In the genomic region with DNA sequence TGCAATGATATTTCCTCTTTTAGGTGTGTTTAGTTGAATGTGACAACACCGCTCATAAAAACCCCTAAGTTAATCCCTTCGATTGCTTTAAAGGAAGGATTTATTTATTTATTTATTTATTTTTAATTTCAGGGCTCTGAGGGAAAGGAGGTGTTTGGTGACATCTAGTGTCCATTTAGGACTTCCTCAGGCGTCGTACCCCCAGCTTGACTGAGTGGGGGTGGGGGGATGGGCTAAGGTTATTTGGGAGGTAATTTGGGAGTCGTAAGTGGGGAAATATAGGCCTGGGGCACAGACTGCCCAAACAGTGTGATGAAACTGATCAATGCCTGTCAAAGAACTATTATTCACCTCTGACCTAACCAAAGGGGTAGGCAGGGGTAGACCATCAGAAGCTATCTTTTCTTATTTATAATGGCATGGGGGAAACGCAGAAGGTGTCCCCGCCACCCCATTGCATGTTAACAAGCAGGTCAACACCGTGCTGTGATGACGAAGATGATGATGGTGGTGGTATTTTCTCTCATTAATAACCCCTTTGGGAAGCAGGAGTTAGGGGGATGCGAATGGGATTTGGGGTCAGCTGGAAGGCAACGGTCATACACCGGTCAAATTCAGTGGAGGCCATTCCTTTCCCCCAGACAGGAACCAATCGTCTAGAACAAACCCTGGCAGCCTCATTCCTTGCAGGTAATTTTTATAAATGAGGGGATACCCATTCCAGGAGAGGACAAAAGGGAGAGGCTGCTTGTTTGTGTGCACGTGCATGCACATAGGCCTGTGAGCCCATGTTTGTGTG, we compare ENCODE assay signal across 16 mouse cellular contexts. TPM values are rescaled to one million over a fixed set of nuclear protein-coding genes. Genes with fewer than 3 reads are reported as not detected.
DNase-seq lines count a peak whose midpoint lies in the region; ATAC-seq and TF ChIP-seq lines count a peak whose summit lies in the region.
"Had no signal": no experiment of that assay in that cellular context is flagged by ENCODE, and none has a peak within 500 bp of the region (broad histone marks: within the 10 kb centered on the region; RNA-seq: fewer than 3 reads in every experiment).

No protein-coding gene starts in this region.

- TF ChIP-seq CTCF in forebrain, postnatal 0 days (IDR thresholded peaks at IDR 0.05; ENCODE audit: low read depth), result peak; percentile 48
- TF ChIP-seq CTCF in left cerebral cortex, adult 2 months (IDR thresholded peaks at IDR 0.05), result peak; percentile 14

- WGBS in forebrain, postnatal 0 days, result 69% methylated on average over 14 of the region's 14 CpGs
- 68% methylated on average over 14 of the region's 14 CpGs for WGBS in forebrain, embryonic 14.5 days
- WGBS in neural tube, embryonic 11.5 days, result 46% methylated on average over 14 of the region's 14 CpGs
- whole genome bisulfite sequencing in liver, embryonic 12.5 days (ENCODE audit: insufficient replicate concordance), result 68% methylated on average over 14 of the region's 14 CpGs

- no peak overlapping the region for H3K9ac ChIP-seq in forebrain, postnatal 0 days
- H3K9ac ChIP-seq in forebrain, embryonic 14.5 days (ENCODE audit: low read length), result no peak overlapping the region
- no peak overlapping the region for H3K9ac ChIP-seq in neural tube, embryonic 11.5 days (ENCODE audit: low read length)
- H3K9ac ChIP-seq in liver, embryonic 12.5 days, result no peak overlapping the region
- H3K9ac ChIP-seq: stomach, embryonic 15.5 days had no signal

- ATAC-seq in forebrain, postnatal 0 days, result no peak
- ATAC-seq in forebrain, embryonic 14.5 days, result no peak
- ATAC-seq in neural tube, embryonic 11.5 days (ENCODE audit: insufficient read depth, low FRiP score, low TSS enrichment), result peak; percentile 33; the same call in 1 of the 2 replicates
- no peak for ATAC-seq in liver, embryonic 12.5 days

- H3K27me3 ChIP-seq in forebrain, postnatal 0 days (ENCODE audit: insufficient read depth, low read length), result peaks cover 31% of the 10 kb centered on the region
- peaks cover 15% of the 10 kb centered on the region; the same call in 1 of the 2 replicates for H3K27me3 ChIP-seq in forebrain, embryonic 14.5 days (replicated peaks; ENCODE audit: control insufficient read depth, insufficient read depth, low read length)
- no peaks in the 10 kb centered on the region for H3K27me3 ChIP-seq in neural tube, embryonic 11.5 days (ENCODE audit: control insufficient read depth, insufficient read depth, low read length)
- H3K27me3 ChIP-seq in liver, embryonic 12.5 days (replicated peaks), result peaks cover 43% of the 10 kb centered on the region

- intact Hi-C loops in left cerebral cortex, adult 2 months (cut with DNase I), result loop anchor here (5.0 kb wide), 2 partner anchors 56 to 461 kb away; no protein-coding TSS in a partner anchor
- intact Hi-C loops in left cerebral cortex, postnatal 4 days (cut with DNase I), result no loop called here

- H3K27ac ChIP-seq in forebrain, postnatal 0 days (ENCODE audit: low read depth, low read length), result no peak overlapping the region
- H3K27ac ChIP-seq in forebrain, embryonic 14.5 days (ENCODE audit: low read depth, low read length), result no peak overlapping the region
- no peak overlapping the region for H3K27ac ChIP-seq in left cerebral cortex, adult 2 months
- H3K27ac ChIP-seq in neural tube, embryonic 11.5 days (ENCODE audit: low read depth, low read length), result peak overlapping the region; percentile 83
- no peak overlapping the region for H3K27ac ChIP-seq in liver, embryonic 12.5 days
- H3K27ac ChIP-seq: heart, adult 2 months; stomach, embryonic 15.5 days had no signal

- H3K4me3 ChIP-seq in forebrain, postnatal 0 days (ENCODE audit: low read depth, low read length), result no peak overlapping the region
- no peak overlapping the region for H3K4me3 ChIP-seq in forebrain, embryonic 14.5 days (ENCODE audit: low read depth, low read length)
- H3K4me3 ChIP-seq in left cerebral cortex, adult 2 months, result no peak overlapping the region
- H3K4me3 ChIP-seq in neural tube, embryonic 11.5 days (ENCODE audit: low read depth, low read length), result no peak overlapping the region
- H3K4me3 ChIP-seq in liver, embryonic 12.5 days, result no peak overlapping the region
- H3K4me3 ChIP-seq: heart, adult 2 months; stomach, embryonic 15.5 days had no signal

- H3K4me2 ChIP-seq in forebrain, postnatal 0 days (ENCODE audit: low read depth), result no peak overlapping the region
- no peak overlapping the region for H3K4me2 ChIP-seq in forebrain, embryonic 14.5 days (ENCODE audit: low read length)
- H3K4me2 ChIP-seq in neural tube, embryonic 11.5 days (ENCODE audit: low read depth), result peak overlapping the region; percentile 16; the same call in 1 of the 2 replicates
- no peak overlapping the region for H3K4me2 ChIP-seq in liver, embryonic 12.5 days
- H3K4me2 ChIP-seq: stomach, embryonic 15.5 days had no signal

- DNase-seq in forebrain, postnatal 0 days, result no peak
- no peak for DNase-seq in forebrain, embryonic 14.5 days (ENCODE audit: low spot score)
- DNase-seq in left cerebral cortex, adult 2 months (ENCODE audit: extremely low spot score in 1 of 2, low spot score in 2 of 2), result no peak
- DNase-seq in left cerebral cortex, postnatal 4 days, result no peak
- peak; percentile 27 for DNase-seq in R1 (ENCODE audit: low read depth, low spot score)
- peak; percentile 74 for DNase-seq in neural tube, embryonic 11.5 days (ENCODE audit: low spot score)
- DNase-seq in urinary bladder, adult 18-20 months (ENCODE audit: low spot score in 2 of 2), result no peak
- DNase-seq: adrenal gland, postnatal 10 days; B cell, adult 2 months; heart, adult 2 months; heart, postnatal 14 days; liver; lung, postnatal 10 days; thymus, postnatal 36 days had no signal

- H3K9me3 ChIP-seq in forebrain, postnatal 0 days (ENCODE audit: low read length), result no peaks in the 10 kb centered on the region
- H3K9me3 ChIP-seq in forebrain, embryonic 14.5 days (replicated peaks; ENCODE audit: control insufficient read depth, low read length), result no peaks in the 10 kb centered on the region
- H3K9me3 ChIP-seq in neural tube, embryonic 11.5 days (ENCODE audit: control insufficient read depth, low read length), result no peaks in the 10 kb centered on the region
- H3K9me3 ChIP-seq in liver, embryonic 12.5 days (replicated peaks), result no peaks in the 10 kb centered on the region
- H3K9me3 ChIP-seq: stomach, embryonic 15.5 days had no signal

- no peaks in the 10 kb centered on the region; the same call in 1 of the 2 replicates for H3K4me1 ChIP-seq in forebrain, postnatal 0 days (ENCODE audit: insufficient read depth)
- H3K4me1 ChIP-seq in forebrain, embryonic 14.5 days (ENCODE audit: control insufficient read depth, insufficient read depth, low read length), result peaks cover 15% of the 10 kb centered on the region
- H3K4me1 ChIP-seq in neural tube, embryonic 11.5 days (ENCODE audit: control insufficient read depth, insufficient read depth, low read length), result peaks cover 41% of the 10 kb centered on the region
- H3K4me1 ChIP-seq in liver, embryonic 12.5 days, result no peaks in the 10 kb centered on the region

- no peaks in the 10 kb centered on the region for H3K36me3 ChIP-seq in forebrain, postnatal 0 days (ENCODE audit: insufficient read depth)
- no peaks in the 10 kb centered on the region for H3K36me3 ChIP-seq in forebrain, embryonic 14.5 days (ENCODE audit: control insufficient read depth, insufficient read depth, low read length)
- no peaks in the 10 kb centered on the region for H3K36me3 ChIP-seq in neural tube, embryonic 11.5 days (ENCODE audit: control insufficient read depth, insufficient read depth, low read length)
- H3K36me3 ChIP-seq in liver, embryonic 12.5 days, result no peaks in the 10 kb centered on the region
- H3K36me3 ChIP-seq: stomach, embryonic 15.5 days had no signal

RNA-seq across cellular contexts. Expression of gene Snx11, which starts 39.5 kb away (rescaled TPM):
- total RNA-seq in forebrain, postnatal 0 days (2014; rRNA removed), result 59.2 and 68.8 TPM in 2 replicates
- polyA plus RNA-seq in forebrain, postnatal 0 days (2015; fragmentation: Nextera tagmentation; extraction: Ambion mirVana), result 32.7 and 37.1 TPM in 2 replicates
- polyA plus RNA-seq in forebrain, embryonic 14.5 days (2014; fragmentation: Nextera tagmentation; extraction: Ambion mirVana), result 17.6 and 21.6 TPM in 2 replicates
- 10 to 100 TPM; 49.7 to 52.2 TPM for total RNA-seq in left cerebral cortex, adult 2 months (2021)
- 10 to 100 TPM; 46.3 to 50.4 TPM for total RNA-seq in left cerebral cortex, postnatal 4 days (2021)
- 19.9 and 20.9 TPM in 2 replicates for polyA plus RNA-seq in neural tube, embryonic 11.5 days (2014; fragmentation: Nextera tagmentation; extraction: Ambion mirVana)
- 14.3 and 14.4 TPM in 2 replicates for polyA plus RNA-seq in liver, embryonic 12.5 days (2016; fragmentation: Nextera tagmentation; extraction: Ambion mirVana)

RNA-seq across cellular contexts. Expression of gene Cbx1, which starts 51.1 kb away (rescaled TPM):
- 57.0 and 62.4 TPM in 2 replicates for total RNA-seq in forebrain, postnatal 0 days (2014; rRNA removed)
- polyA plus RNA-seq in forebrain, postnatal 0 days (2015; fragmentation: Nextera tagmentation; extraction: Ambion mirVana), result 53.7 and 55.6 TPM in 2 replicates
- polyA plus RNA-seq in forebrain, embryonic 14.5 days (2014; fragmentation: Nextera tagmentation; extraction: Ambion mirVana), result 94.8 and 99.7 TPM in 2 replicates
- total RNA-seq in left cerebral cortex, adult 2 months (2021), result 10 to 100 TPM; 45.5 to 46.5 TPM
- total RNA-seq in left cerebral cortex, postnatal 4 days (2021), result 10 to 100 TPM; 79.3 to 79.5 TPM
- 133 and 135 TPM in 2 replicates for polyA plus RNA-seq in neural tube, embryonic 11.5 days (2014; fragmentation: Nextera tagmentation; extraction: Ambion mirVana)
- polyA plus RNA-seq in liver, embryonic 12.5 days (2016; fragmentation: Nextera tagmentation; extraction: Ambion mirVana), result 51.6 and 52.4 TPM in 2 replicates

Comparison
In these comparisons a context has a peak if more than half of its experiments do, and no peak if none do; other contexts are left out.
1. DNase-seq: peak in R1 (single experiment) and neural tube, embryonic 11.5 days (single experiment); none in forebrain, postnatal 0 days (single experiment), forebrain, embryonic 14.5 days (single experiment), left cerebral cortex, adult 2 months (0 of 2), left cerebral cortex, postnatal 4 days (single experiment) and urinary bladder, adult 18-20 months (0 of 2).